Comparison of ENCODE assay signal across 24 mouse cellular contexts in the genomic region with DNA sequence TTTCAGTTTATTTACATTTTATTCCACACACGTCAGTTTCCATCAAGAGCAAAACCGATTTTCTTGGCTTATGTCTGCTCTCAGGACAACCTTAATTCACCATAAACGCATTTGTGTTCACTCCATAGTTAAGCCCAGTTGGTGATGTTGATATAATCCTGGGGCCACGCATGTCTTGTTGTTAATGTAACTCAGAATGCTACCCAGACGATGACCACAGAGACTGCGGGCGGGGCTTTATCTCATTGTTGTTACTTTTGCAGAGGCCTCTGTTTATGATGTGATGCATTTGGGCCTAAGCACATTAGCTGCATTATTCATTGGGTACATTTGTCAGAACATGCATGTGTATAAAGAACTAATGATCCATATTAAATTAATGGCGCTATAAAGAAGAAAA. TPM values are rescaled to one million over a fixed set of nuclear protein-coding genes. Genes with fewer than 3 reads are reported as not detected.
"Had no signal": no experiment of that assay in that cellular context is flagged by ENCODE, and none has a peak within 500 bp of the region (broad histone marks: within the 10 kb centered on the region; RNA-seq: fewer than 3 reads in every experiment).

No protein-coding gene starts in this region.

- H3K4me1 ChIP-seq: liver, embryonic 13.5 days had no signal

- H3K9ac ChIP-seq: heart, embryonic 12.5 days; hindbrain, embryonic 12.5 days; hindbrain, embryonic 14.5 days; intestine, embryonic 15.5 days; limb, embryonic 12.5 days; liver, embryonic 13.5 days had no signal

- H3K4me3 ChIP-seq: gastrocnemius, adult 2 months; heart, embryonic 12.5 days; hindbrain, embryonic 12.5 days; intestine, embryonic 15.5 days; layer of hippocampus, adult 2 months; left cerebral cortex, adult 2 months; limb, embryonic 10.5 days; limb, embryonic 12.5 days; liver, embryonic 13.5 days had no signal

- ATAC-seq: hindbrain, embryonic 16.5 days; inflammation-experienced regulatory T-cells, adult 6 months; intestine, embryonic 15.5 days; intestine, postnatal 0 days had no signal

- H3K4me2 ChIP-seq: heart, embryonic 12.5 days; hindbrain, embryonic 12.5 days; hindbrain, embryonic 14.5 days; intestine, embryonic 15.5 days; limb, embryonic 12.5 days; liver, embryonic 11.5 days; liver, embryonic 13.5 days had no signal

- H3K27ac ChIP-seq: gastrocnemius, adult 2 months; hindbrain, embryonic 12.5 days; hindbrain, embryonic 14.5 days; intestine, embryonic 15.5 days; layer of hippocampus, adult 2 months; left cerebral cortex, adult 2 months; limb, embryonic 10.5 days; limb, embryonic 12.5 days; liver, embryonic 13.5 days had no signal

- H3K36me3 ChIP-seq: heart, embryonic 12.5 days; hindbrain, embryonic 12.5 days; intestine, embryonic 15.5 days; limb, embryonic 10.5 days; limb, embryonic 12.5 days; liver, embryonic 13.5 days had no signal

- DNase-seq: gastrocnemius, adult 2 months; gastrocnemius, postnatal 10 days; gastrocnemius, postnatal 25 days; heart, postnatal 10 days; heart, postnatal 4 days; kidney, adult 18-20 months; kidney, adult 8-10 months; kidney, postnatal 10 days; kidney, postnatal 25 days; kidney, postnatal 4 days; liver; liver, embryonic 13.5 days had no signal

- H3K9me3 ChIP-seq: heart, embryonic 12.5 days; hindbrain, embryonic 12.5 days; intestine, embryonic 15.5 days; limb, embryonic 10.5 days; limb, embryonic 12.5 days; liver, embryonic 13.5 days had no signal

RNA-seq across cellular contexts. Expression of gene Nkx6-1, which starts 19.7 kb away (rescaled TPM):
- polyA plus RNA-seq: inflammation-experienced regulatory T-cells, adult 6 months; intestine, postnatal 0 days; limb, embryonic 12.5 days had no signal
